In the genomic region with DNA sequence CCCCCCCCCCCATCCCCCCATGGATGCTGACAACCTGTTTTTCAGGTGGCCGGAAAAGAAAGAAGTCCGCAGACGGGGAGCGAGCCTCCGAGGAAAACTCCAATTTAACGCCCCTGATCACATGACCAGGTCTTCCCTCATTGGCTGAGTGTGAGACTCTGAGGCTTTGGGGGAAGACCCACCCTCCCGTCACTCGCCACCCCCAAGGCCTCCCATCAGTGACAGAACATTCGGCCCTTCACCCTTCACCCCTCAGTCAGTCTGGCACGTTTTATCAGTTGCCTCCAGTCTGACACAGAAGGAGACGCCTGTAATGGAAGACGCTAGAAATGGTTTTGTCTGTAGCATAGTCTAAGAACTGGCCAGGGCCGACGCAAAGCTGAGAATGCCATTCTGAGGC, we compare ENCODE assay signal across 8 mouse cellular contexts. TPM values are rescaled to one million over a fixed set of nuclear protein-coding genes. Genes with fewer than 3 reads are reported as not detected.
DNase-seq lines count a peak whose midpoint lies in the region; ATAC-seq and TF ChIP-seq lines count a peak whose summit lies in the region.

No protein-coding gene starts in this region.

- H3K4me1 ChIP-seq in kidney, embryonic 16.5 days (ENCODE audit: insufficient read depth, low read length) = 0 out of 2 replicates have a peak, but pooled peaks cover 3% of the 10 kb centered on the region
- H3K4me1 ChIP-seq in forebrain, embryonic 16.5 days (replicated peaks; ENCODE audit: control insufficient read depth, insufficient read depth, low read length) = peaks cover 7% of the 10 kb centered on the region; the same call in 1 of the 2 replicates
- H3K4me1 ChIP-seq in liver, embryonic 14.5 days (replicated peaks; ENCODE audit: control insufficient read depth in 2 of 2, insufficient read depth in 2 of 2, low read length in 1 of 2) = peaks cover 5 to 15% of the 10 kb centered on the region in 2 experiments
- no peaks in the 10 kb centered on the region for H3K4me1 ChIP-seq in stomach, embryonic 16.5 days (ENCODE audit: control insufficient read depth, insufficient read depth, low read length)

- DNase-seq in kidney, postnatal 10 days = no peak
- DNase-seq in liver, embryonic 14.5 days (ENCODE audit: low read depth in 3 of 3, low spot score in 3 of 3) = peak in 1 of 3 experiments; percentile 74
- DNase-seq in cerebellum, adult 18-20 months = no peak
- no peak for DNase-seq in adrenal gland, adult 2 months

- WGBS in kidney, embryonic 16.5 days = 12% methylated on average over 14 of the region's 14 CpGs
- WGBS in forebrain, embryonic 16.5 days = 14% methylated on average over 14 of the region's 14 CpGs
- WGBS in liver, embryonic 14.5 days (ENCODE audit: insufficient replicate concordance) = 8% methylated on average over 14 of the region's 14 CpGs
- WGBS in stomach, embryonic 16.5 days = 13% methylated on average over 14 of the region's 14 CpGs

- H3K27ac ChIP-seq in kidney, embryonic 16.5 days (ENCODE audit: low read length) = no peak overlapping the region
- H3K27ac ChIP-seq in forebrain, embryonic 16.5 days (ENCODE audit: low read length) = no peak overlapping the region
- H3K27ac ChIP-seq in liver, embryonic 14.5 days = peak overlapping the region; percentile 70
- H3K27ac ChIP-seq in stomach, embryonic 16.5 days (ENCODE audit: low read length) = no peak overlapping the region

- no peak for TF ChIP-seq EP300 in liver, embryonic 14.5 days (IDR thresholded peaks at IDR 0.05; ENCODE audit: low read depth)

- H3K4me2 ChIP-seq in kidney, embryonic 16.5 days (replicated peaks; ENCODE audit: low read depth, low read length) = peak overlapping the region; percentile 52
- H3K4me2 ChIP-seq in forebrain, embryonic 16.5 days (ENCODE audit: low read length) = peak overlapping the region; percentile 53
- peak overlapping the region; percentile 69 for H3K4me2 ChIP-seq in liver, embryonic 14.5 days (ENCODE audit: low read depth)
- H3K4me2 ChIP-seq in stomach, embryonic 16.5 days (ENCODE audit: low read depth, low read length) = peak overlapping the region; percentile 47

- ATAC-seq in kidney, embryonic 16.5 days (ENCODE audit: low FRiP score, low TSS enrichment) = no peak
- ATAC-seq in forebrain, embryonic 16.5 days = no peak
- peak; percentile 90 for ATAC-seq in liver, embryonic 14.5 days (ENCODE audit: insufficient read depth)
- no peak for ATAC-seq in stomach, embryonic 16.5 days (ENCODE audit: insufficient read depth, low FRiP score)
- no peak for ATAC-seq in inflammation-experienced regulatory T-cells, adult 6 months

- H3K9me3 ChIP-seq in kidney, embryonic 16.5 days (ENCODE audit: low read length) = no peaks in the 10 kb centered on the region
- H3K9me3 ChIP-seq in forebrain, embryonic 16.5 days (ENCODE audit: control insufficient read depth, low read length) = no peaks in the 10 kb centered on the region
- no peaks in the 10 kb centered on the region for H3K9me3 ChIP-seq in liver, embryonic 14.5 days (ENCODE audit: control insufficient read depth, low read length)
- H3K9me3 ChIP-seq in stomach, embryonic 16.5 days (replicated peaks; ENCODE audit: control insufficient read depth, low read length) = no peaks in the 10 kb centered on the region

- H3K27me3 ChIP-seq in kidney, embryonic 16.5 days (ENCODE audit: insufficient read depth, low read length) = 0 out of 2 replicates have a peak, but pooled peaks cover 12% of the 10 kb centered on the region
- H3K27me3 ChIP-seq in forebrain, embryonic 16.5 days (replicated peaks; ENCODE audit: control insufficient read depth, insufficient read depth, low read length) = no peaks in the 10 kb centered on the region
- H3K27me3 ChIP-seq in liver, embryonic 14.5 days (ENCODE audit: control insufficient read depth, insufficient read depth, low read length) = no peaks in the 10 kb centered on the region
- H3K27me3 ChIP-seq in stomach, embryonic 16.5 days (ENCODE audit: control insufficient read depth, insufficient read depth, low read length) = peaks cover 7% of the 10 kb centered on the region; the same call in 1 of the 2 replicates

- peak overlapping the region; percentile 27; the same call in 1 of the 2 replicates for H3K9ac ChIP-seq in kidney, embryonic 16.5 days (replicated peaks; ENCODE audit: low read length)
- peak overlapping the region; percentile 34; the same call in 1 of the 2 replicates for H3K9ac ChIP-seq in forebrain, embryonic 16.5 days (replicated peaks; ENCODE audit: low read depth, low read length)
- H3K9ac ChIP-seq in liver, embryonic 14.5 days (replicated peaks) = peak overlapping the region; percentile 51
- no peak overlapping the region for H3K9ac ChIP-seq in stomach, embryonic 16.5 days (ENCODE audit: low read length)

- peaks cover 7% of the 10 kb centered on the region for H3K36me3 ChIP-seq in kidney, embryonic 16.5 days (ENCODE audit: insufficient read depth, low read length)
- H3K36me3 ChIP-seq in forebrain, embryonic 16.5 days (ENCODE audit: control insufficient read depth, insufficient read depth) = 0 out of 2 replicates have a peak, but pooled peaks cover 2% of the 10 kb centered on the region
- no peaks in the 10 kb centered on the region for H3K36me3 ChIP-seq in liver, embryonic 14.5 days (replicated peaks; ENCODE audit: control insufficient read depth, insufficient read depth, low read depth)
- no peaks in the 10 kb centered on the region for H3K36me3 ChIP-seq in stomach, embryonic 16.5 days (ENCODE audit: control insufficient read depth, insufficient read depth, low read length)

- TF ChIP-seq CTCF in liver, embryonic 14.5 days (IDR thresholded peaks at IDR 0.05; ENCODE audit: low read depth) = no peak

- H3K4me3 ChIP-seq in kidney, embryonic 16.5 days (ENCODE audit: low read length) = peak overlapping the region; percentile 29
- H3K4me3 ChIP-seq in forebrain, embryonic 16.5 days (replicated peaks; ENCODE audit: low read length) = peak overlapping the region; percentile 28
- H3K4me3 ChIP-seq in liver, embryonic 14.5 days (ENCODE audit: insufficient read depth in 1 of 2, low read depth in 2 of 2, low read length in 2 of 2) = peak overlapping the region; percentile 41 to 42; a peak in 3 of 4 replicates
- H3K4me3 ChIP-seq in stomach, embryonic 16.5 days (replicated peaks; ENCODE audit: low read length) = peak overlapping the region; percentile 19

RNA-seq across cellular contexts. Expression of a gene that starts 29.5 kb away (rescaled TPM):
- 65.9 and 69.1 TPM in 2 replicates for polyA plus RNA-seq in kidney, embryonic 16.5 days (2015; fragmentation: Nextera tagmentation; extraction: Ambion mirVana)
- 72.2 and 78.6 TPM in 2 replicates for polyA plus RNA-seq in forebrain, embryonic 16.5 days (2015; fragmentation: Nextera tagmentation; extraction: Ambion mirVana)
- polyA plus RNA-seq in liver, embryonic 14.5 days (2012; rRNA removed) = 9.0 and 10.8 TPM in 2 replicates
- polyA plus RNA-seq in liver, embryonic 14.5 days (2014; fragmentation: Nextera tagmentation; extraction: Ambion mirVana) = 11.6 and 11.7 TPM in 2 replicates
- polyA plus RNA-seq in stomach, embryonic 16.5 days (2015; fragmentation: Nextera tagmentation; extraction: Ambion mirVana) = 34.6 and 42.3 TPM in 2 replicates
- 10 to 100 TPM; 33.0 to 47.8 (median 40.0) TPM for polyA plus RNA-seq in inflammation-experienced regulatory T-cells, adult 6 months (2017; shearing (Covaris generic))
- 100 to 1,000 TPM; 153 to 283 TPM for total RNA-seq in adrenal gland, adult 2 months (2021)
- 55.8 and 96.7 TPM in 2 replicates for polyA plus RNA-seq in adrenal gland, adult 2 months (2012; rRNA removed)

RNA-seq across cellular contexts. Expression of a gene that starts 54.7 kb away (rescaled TPM):
- 0.05 and 0.27 TPM in 2 replicates for polyA plus RNA-seq in kidney, embryonic 16.5 days (2015; fragmentation: Nextera tagmentation; extraction: Ambion mirVana)
- 1.8 and 2.1 TPM in 2 replicates for polyA plus RNA-seq in forebrain, embryonic 16.5 days (2015; fragmentation: Nextera tagmentation; extraction: Ambion mirVana)
- 0.08 and 0.10 TPM in 2 replicates for polyA plus RNA-seq in liver, embryonic 14.5 days (2012; rRNA removed)
- 0.08 and 0.17 TPM in 2 replicates for polyA plus RNA-seq in liver, embryonic 14.5 days (2014; fragmentation: Nextera tagmentation; extraction: Ambion mirVana)
- 0.32 and 0.76 TPM in 2 replicates for polyA plus RNA-seq in stomach, embryonic 16.5 days (2015; fragmentation: Nextera tagmentation; extraction: Ambion mirVana)
- polyA plus RNA-seq in inflammation-experienced regulatory T-cells, adult 6 months (2017; shearing (Covaris generic)) = not detected
- total RNA-seq in adrenal gland, adult 2 months (2021) = under 1 TPM; 0.29 to 0.48 TPM
- polyA plus RNA-seq in adrenal gland, adult 2 months (2012; rRNA removed) = 0.09 and 0.16 TPM in 2 replicates
